Mouse (Mus musculus) forebrain, embryonic 11.5 days (tissue): ENCODE measurements around the gene Lmx1b. TPM values are rescaled to one million over a fixed set of nuclear protein-coding genes. Genes with fewer than 3 reads are reported as not detected.

Experiments used
- ATAC-seq: fragments of 200-750 bp; cut with Nextera tagmentation; replicated peaks from 2 replicates; pipeline ENCODE4 v1.8.0; 2017; ENCODE audit warnings: moderate TSS enrichment; ENCODE audit not compliant: low FRiP score
- DNase-seq: peaks from one replicate; pipeline ENCODE4 v3.0.0-alpha.2; 2017; ENCODE audit warnings: low spot score
- H3K27ac ChIP-seq: fragments of 300-500 bp; sonication (generic); 2 replicates; pipeline ENCODE4 v1.5.1; 2014; ENCODE audit warnings: low read depth, low read length
- H3K27me3 ChIP-seq: fragments of 300-500 bp; sonication (generic); 2 replicates; pipeline ENCODE4 v1.6.1; 2014; ENCODE audit warnings: mild to moderate bottlenecking, low read length, mixed read lengths; ENCODE audit not compliant: control insufficient read depth, insufficient read depth
- H3K36me3 ChIP-seq: fragments of 300-500 bp; sonication (generic); 2 replicates; pipeline ENCODE4 v1.6.1; 2014; ENCODE audit warnings: mild to moderate bottlenecking, low read length, moderate library complexity, mixed read lengths; ENCODE audit not compliant: control insufficient read depth, insufficient read depth
- H3K4me1 ChIP-seq: fragments of 300-500 bp; sonication (generic); replicated peaks from 2 replicates; pipeline ENCODE4 v1.6.1; 2014; ENCODE audit warnings: low read length, mixed read lengths; ENCODE audit not compliant: control insufficient read depth, insufficient read depth
- H3K4me2 ChIP-seq: fragments of 300-500 bp; sonication (generic); 2 replicates; pipeline ENCODE4 v1.6.1; 2014; ENCODE audit warnings: low read depth, mild to moderate bottlenecking, low read length, moderate library complexity, mixed read lengths; ENCODE audit not compliant: severe bottlenecking
- H3K4me3 ChIP-seq: fragments of 300-500 bp; sonication (generic); 2 replicates; pipeline ENCODE4 v1.5.1; 2014; ENCODE audit warnings: low read depth, low read length
- H3K9ac ChIP-seq: fragments of 300-500 bp; sonication (generic); 2 replicates; pipeline ENCODE4 v1.6.1; 2014; ENCODE audit warnings: low read length
- H3K9me3 ChIP-seq: fragments of 300-500 bp; sonication (generic); 2 replicates; pipeline ENCODE4 v1.6.1; 2016; ENCODE audit warnings: low read length, mixed read lengths; ENCODE audit not compliant: control insufficient read depth
- WGBS: fragments of 180-500 bp; shearing (Covaris S2); extraction: QIAGEN DNeasy Blood & Tissue Kit; methylation state at CpG from one replicate; pipeline ENCODE4 v1.1.7; 2014; 5-methylcytosine and 5-hydroxymethylcytosine counted together
- polyA plus RNA-seq: library from polyadenylated mRNA; unstranded; fragments of >200 nt; fragmentation: Nextera tagmentation; extraction: Ambion mirVana; gene quantifications from 2 replicates; pipeline ENCODE4 v1.2.1, GENCODE M21; 2014

Lmx1b gene
- polyA plus RNA-seq, 1 experiment from 2014 or later = 1.0 TPM

DNA sequence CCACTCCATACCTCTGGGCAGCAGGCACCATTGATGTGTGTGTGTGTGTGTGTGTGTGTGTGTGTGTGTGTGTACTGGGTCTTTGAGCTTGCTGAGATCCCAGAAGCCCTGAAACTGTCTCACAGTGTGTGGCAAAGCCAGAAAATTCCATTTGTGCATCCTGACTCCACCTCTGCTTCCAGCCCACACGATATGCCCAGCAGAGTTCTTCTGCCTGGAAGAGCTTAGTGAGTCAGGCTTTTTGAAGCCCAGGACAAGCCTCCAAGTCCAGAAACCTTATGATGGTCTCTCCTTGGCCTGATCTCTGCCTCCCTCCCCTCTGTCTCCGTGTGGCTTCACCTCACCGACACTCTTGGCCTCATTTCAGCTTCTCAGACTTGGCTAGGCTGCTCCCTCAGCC is 9.1 kb upstream of the Lmx1b start:
- no peaks in the 10 kb centered on the region for H3K9me3 ChIP-seq
- ATAC-seq (no peak), DNase-seq (peak; percentile 47)
- H3K4me2 ChIP-seq = no peak overlapping the region
- no peak overlapping the region for H3K9ac ChIP-seq
- no peak overlapping the region for H3K4me3 ChIP-seq
- H3K36me3 ChIP-seq = no peaks in the 10 kb centered on the region
- WGBS = 49% methylated on average over 3 of the region's 3 CpGs
- peaks cover 8% of the 10 kb centered on the region; the same call in 1 of the 2 replicates for H3K4me1 ChIP-seq
- no peak overlapping the region for H3K27ac ChIP-seq
- H3K27me3 ChIP-seq = peaks cover 35% of the 10 kb centered on the region

DNA sequence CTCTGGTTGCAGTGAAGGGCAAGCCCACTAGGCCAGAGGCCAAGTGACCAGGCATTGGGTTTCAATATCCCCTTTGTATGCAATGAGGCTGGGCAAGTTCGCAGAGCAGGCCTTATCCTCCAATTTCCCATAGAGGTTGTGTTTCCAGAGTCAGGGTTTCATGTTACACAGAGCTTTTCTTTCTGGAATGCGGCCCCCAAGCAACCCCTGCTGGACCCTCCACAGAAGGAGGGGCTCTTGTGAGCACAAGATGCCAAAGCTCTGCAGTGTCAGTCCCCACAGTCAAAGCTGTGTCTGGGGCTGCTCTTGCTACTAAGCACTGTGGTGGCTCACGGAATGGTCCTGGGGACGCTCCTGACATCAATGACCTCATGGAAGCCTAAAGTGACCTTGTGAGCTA is 8.6 kb upstream of the Lmx1b start:
- Histone ChIP-seq H3K4me3 (no peak overlapping the region), H3K9me3 (no peaks in the 10 kb centered on the region), H3K27ac (no peak overlapping the region), H3K4me1 (peaks cover 8% of the 10 kb centered on the region; the same call in 1 of the 2 replicates), H3K27me3 (peaks cover 38% of the 10 kb centered on the region), H3K4me2 (no peak overlapping the region), H3K36me3 (no peaks in the 10 kb centered on the region), H3K9ac (no peak overlapping the region)
- WGBS = 17% methylated on average over 4 of the region's 4 CpGs
- DNase-seq (no peak), ATAC-seq (no peak)

- no peaks in the 10 kb centered on the region for H3K9me3 ChIP-seq
- WGBS = 4% methylated on average over 3 of the region's 3 CpGs
- H3K36me3 ChIP-seq = no peaks in the 10 kb centered on the region
- no peak overlapping the region for H3K9ac ChIP-seq
- ATAC-seq (no peak), DNase-seq (no peak)
- peaks cover 16% of the 10 kb centered on the region for H3K4me1 ChIP-seq
- H3K4me3 ChIP-seq = no peak overlapping the region
- H3K27me3 ChIP-seq = peaks cover 65% of the 10 kb centered on the region
- no peak overlapping the region for H3K4me2 ChIP-seq
- H3K27ac ChIP-seq = no peak overlapping the region
Observed at GRCm38 (mm10) chr2:33646283-33646550, 5.9 kb upstream of the Lmx1b start.

GRCm38 (mm10) chr2:33645538-33646282 is 5.4 kb upstream of the Lmx1b start:
- H3K9me3 ChIP-seq = no peaks in the 10 kb centered on the region
- H3K27ac ChIP-seq = no peak overlapping the region
- WGBS = 3% methylated on average over 15 of the region's 15 CpGs
- peaks cover 70% of the 10 kb centered on the region for H3K27me3 ChIP-seq
- no peaks in the 10 kb centered on the region for H3K36me3 ChIP-seq
- no peak overlapping the region for H3K4me3 ChIP-seq
- DNase-seq (no peak), ATAC-seq (no peak)
- no peak overlapping the region for H3K9ac ChIP-seq
- H3K4me1 ChIP-seq = peaks cover 20% of the 10 kb centered on the region
- H3K4me2 ChIP-seq = no peak overlapping the region

- no peak overlapping the region for H3K4me3 ChIP-seq
- no peaks in the 10 kb centered on the region for H3K9me3 ChIP-seq
- 8% methylated on average over 50 of the region's 50 CpGs for WGBS
- DNase-seq = no peak
- no peak overlapping the region for H3K27ac ChIP-seq
- H3K27me3 ChIP-seq = peaks cover 87% of the 10 kb centered on the region
- ATAC-seq = no peak
- H3K9ac ChIP-seq = no peak overlapping the region
- H3K36me3 ChIP-seq = no peaks in the 10 kb centered on the region
- no peak overlapping the region for H3K4me2 ChIP-seq
- peaks cover 31% of the 10 kb centered on the region for H3K4me1 ChIP-seq
Observed at GRCm38 (mm10) chr2:33643721-33644713, 3.7 kb upstream of the Lmx1b start.

DNA sequence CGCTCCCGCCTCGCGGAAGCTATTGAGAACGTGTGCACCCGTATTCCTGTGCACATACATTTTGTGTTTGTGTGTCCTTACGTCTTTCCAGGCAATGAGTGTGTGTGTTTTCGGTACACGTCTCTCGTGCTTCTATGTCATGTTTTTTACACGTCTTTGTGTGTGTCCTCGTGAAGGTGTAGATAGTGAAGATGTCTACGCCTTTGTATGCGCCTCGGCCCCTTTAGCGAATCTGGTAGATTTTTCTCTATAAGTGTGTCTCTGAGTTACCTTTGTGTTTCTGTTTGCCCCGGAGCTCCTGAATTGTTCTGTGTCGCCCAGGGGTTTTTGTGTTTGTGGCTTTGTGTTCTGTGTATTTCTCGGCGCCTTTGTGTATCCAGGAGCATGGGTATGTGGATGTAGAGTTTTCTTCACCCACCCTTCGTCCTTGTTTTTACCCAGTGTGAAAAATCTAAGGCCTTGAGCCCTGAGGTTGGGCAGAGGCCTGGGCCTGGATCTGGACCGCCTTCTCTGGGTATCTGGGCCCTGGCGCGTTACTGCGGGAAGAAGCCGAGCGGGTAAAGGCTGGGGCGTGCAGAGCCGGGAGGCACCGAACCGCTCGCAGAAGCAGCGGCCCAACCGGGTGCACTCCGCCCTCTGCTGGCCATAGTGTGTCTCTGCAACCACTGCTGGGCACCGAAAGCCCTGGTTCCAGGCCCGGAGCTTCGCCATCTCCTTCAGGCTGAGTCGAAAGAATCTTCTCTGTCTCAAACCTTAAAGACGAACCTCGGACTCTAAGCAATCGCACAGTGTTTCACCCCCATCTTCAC is 2.5 kb upstream of the Lmx1b start:
- peak; percentile 49; the same call in 1 of the 2 replicates for ATAC-seq

GRCm38 (mm10) chr2:33641859-33642571 is 1.7 kb upstream of the Lmx1b start:
- 1% methylated on average over 41 of the region's 41 CpGs for WGBS
- no peaks in the 10 kb centered on the region for H3K36me3 ChIP-seq
- no peaks in the 10 kb centered on the region for H3K9me3 ChIP-seq
- H3K9ac ChIP-seq = no peak overlapping the region; the same call in 1 of the 2 replicates
- DNase-seq (peak; percentile 75), ATAC-seq (no peak)
- peak overlapping the region; percentile 43 for H3K4me3 ChIP-seq
- peaks cover 28% of the 10 kb centered on the region for H3K4me1 ChIP-seq
- no peak overlapping the region for H3K27ac ChIP-seq
- H3K27me3 ChIP-seq = peaks cover 98% of the 10 kb centered on the region
- peak overlapping the region; percentile 39 for H3K4me2 ChIP-seq

More for the DNA sequence above, 2.5 kb upstream of the Lmx1b start:
- H3K4me1 ChIP-seq = peaks cover 28% of the 10 kb centered on the region
- H3K4me2 ChIP-seq = peak overlapping the region; percentile 39
- DNase-seq = peak; percentile 91
- H3K4me3 ChIP-seq = peak overlapping the region; percentile 43
- no peak overlapping the region; the same call in 1 of the 2 replicates for H3K9ac ChIP-seq
- no peaks in the 10 kb centered on the region for H3K9me3 ChIP-seq
- no peak overlapping the region for H3K27ac ChIP-seq
- no peaks in the 10 kb centered on the region for H3K36me3 ChIP-seq
- 1% methylated on average over 42 of the region's 42 CpGs for WGBS
- H3K27me3 ChIP-seq = peaks cover 98% of the 10 kb centered on the region
